Mouse (Mus musculus) left cerebral cortex, postnatal 25 days (tissue): Measurements from ENCODE around the gene Ano1. TPM values are rescaled to one million over a fixed set of nuclear protein-coding genes. Genes with fewer than 3 reads are reported as not detected.

Experiments used
- DNase-seq, 2 experiments: peaks; one replicate each; pipeline ENCODE4 v3.0.0; 2022; ENCODE audit warnings: low spot score in 2 of 2, mixed read lengths in 1 of 2
- intact Hi-C: fragments of 180-260 bp; cut with DNase I; formaldehyde crosslinking; loops from one replicate; pipeline ENCODE4 v1.15.1; 2025
- total RNA-seq, 2 experiments: library from RNA; stranded (reverse); gene quantifications; 2 replicates each; pipeline ENCODE4 v1.2.3; 2021

Gene Ano1
- total RNA-seq, 2 experiments from 2014 or later, result 2.8 to 2.9 TPM

GRCm38 (mm10) chr7:144663566-144663965, 88.2 kb downstream of the Ano1 start:
- DNase-seq, result no peak
- intact Hi-C loops, result no loop called here

- intact Hi-C loops, result no loop called here
- peak in 1 of 2 experiments; percentile 8 for DNase-seq
These were observed 95.4 kb downstream of the Ano1 start for GRCm38 (mm10) chr7:144656261-144656967.

GRCm38 (mm10) chr7:144653681-144654425, 97.9 kb downstream of the Ano1 start:
- peak; percentile 63 to 69 for DNase-seq
- intact Hi-C loops, result no loop called here

GRCm38 (mm10) chr7:144647547-144647946, 104.2 kb downstream of the Ano1 start:
- intact Hi-C loops, result no loop called here
- no peak for DNase-seq

GRCm38 (mm10) chr7:144640817-144641216, 111.0 kb downstream of the Ano1 start:
- intact Hi-C loops, result no loop called here
- DNase-seq, result no peak

- no peak for DNase-seq
- intact Hi-C loops, result no loop called here
These were observed 115.8 kb downstream of the Ano1 start for GRCm38 (mm10) chr7:144636000-144636399.

- no peak for DNase-seq
- intact Hi-C loops, result no loop called here
These were observed 116.9 kb downstream of the Ano1 start for GRCm38 (mm10) chr7:144634875-144635274.

- intact Hi-C loops, result no loop called here
- no peak for DNase-seq
These were observed 117.3 kb downstream of the Ano1 start for GRCm38 (mm10) chr7:144634450-144634849.

GRCm38 (mm10) chr7:144632321-144632720, 119.5 kb downstream of the Ano1 start:
- DNase-seq, result no peak
- intact Hi-C loops, result no loop called here

GRCm38 (mm10) chr7:144630622-144631021, 121.2 kb downstream of the Ano1 start:
- no peak for DNase-seq
- intact Hi-C loops, result no loop called here

- intact Hi-C loops, result no loop called here
These were observed 123.3 kb downstream of the Ano1 start for GRCm38 (mm10) chr7:144628334-144628915.

GRCm38 (mm10) chr7:144627606-144628333, 124.0 kb downstream of the Ano1 start:
- DNase-seq, result no peak
- intact Hi-C loops, result no loop called here

More at GRCm38 (mm10) chr7:144628334-144628915, 123.3 kb downstream of the Ano1 start:
- no peak for DNase-seq

GRCm38 (mm10) chr7:144626042-144626441, 125.7 kb downstream of the Ano1 start:
- peak in 1 of 2 experiments; percentile 6 for DNase-seq
- intact Hi-C loops, result no loop called here

GRCm38 (mm10) chr7:144620721-144621681, 130.8 kb downstream of the Ano1 start:
- DNase-seq, result peak; percentile 28 to 38
- intact Hi-C loops, result no loop called here

- DNase-seq, result no peak
- intact Hi-C loops, result no loop called here
These were observed 131.5 kb downstream of the Ano1 start for GRCm38 (mm10) chr7:144620315-144620714.

GRCm38 (mm10) chr7:144615343-144615742, 136.4 kb downstream of the Ano1 start:
- intact Hi-C loops, result no loop called here
- no peak for DNase-seq

GRCm38 (mm10) chr7:144612829-144613228, 138.9 kb downstream of the Ano1 start:
- DNase-seq, result no peak
- intact Hi-C loops, result no loop called here

GRCm38 (mm10) chr7:144612351-144612750, 139.4 kb downstream of the Ano1 start:
- intact Hi-C loops, result no loop called here
- no peak for DNase-seq

GRCm38 (mm10) chr7:144611595-144611994, 140.2 kb downstream of the Ano1 start:
- DNase-seq, result no peak
- intact Hi-C loops, result no loop called here
